Mouse (Mus musculus) stomach, postnatal 0 days (tissue): ENCODE data around the gene Acaca.

Experiments
- CTCF ChIP-seq: IDR thresholded peaks from 2 replicates; pipeline ENCODE4 v1.5.1; 2016; ENCODE audit warnings: antibody characterized with exemption, low read depth, mild to moderate bottlenecking, moderate library complexity
- EP300 ChIP-seq: optimal IDR thresholded peaks from 2 replicates; pipeline ENCODE3; 2016; ENCODE audit warnings: antibody characterized with exemption

GRCm38 (mm10) chr11:84251170-84251569 is 121.7 kb downstream of the Acaca start:
- TF ChIP-seq CTCF = no peak
- no peak for TF ChIP-seq EP300
